Mouse (Mus musculus) embryonic stem cell, embryonic (primary cell): ENCODE measurements around the gene Cd248.

Experiments
- CTCF ChIA-PET, 4 experiments: fragments of 300-600 bp in 2 of 4; fragments of 350-600 bp in 2 of 4; sonication (Branson Sonifier 250); formaldehyde crosslinking; loops; one replicate each; lab custom pipeline; 2022; ENCODE audit warnings: inconsistent platforms in 2 of 4; lab: Charles Lee
- POLR2A ChIA-PET, 4 experiments: fragments of 300-600 bp in 2 of 4; fragments of 350-600 bp in 2 of 4; sonication (Branson Sonifier 250); formaldehyde crosslinking; loops; one replicate each; lab custom pipeline; 2022; ENCODE audit warnings: antibody characterized with exemption in 4 of 4, inconsistent platforms in 1 of 4; lab: Charles Lee

Cd248 gene

DNA sequence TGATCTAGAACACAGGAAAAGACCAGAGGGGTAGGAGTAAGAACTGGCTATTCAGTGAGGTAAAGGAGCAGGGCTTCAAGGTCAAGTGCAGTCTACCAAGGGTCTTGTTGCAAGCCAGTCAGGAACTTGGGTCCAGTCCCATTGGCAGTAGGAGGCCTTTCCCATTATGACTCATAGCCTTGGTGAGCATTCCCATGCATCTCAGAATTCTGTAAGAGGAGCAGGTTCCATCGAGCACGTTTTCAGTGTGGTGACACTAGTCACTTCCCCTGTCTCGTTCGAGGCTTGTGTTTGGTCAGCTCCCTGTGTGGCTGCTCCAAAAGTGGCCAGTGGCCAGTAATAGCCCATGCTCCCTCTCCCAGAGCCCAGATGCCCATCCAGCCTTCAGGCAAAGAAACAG is 22.3 kb upstream of the Cd248 start:
- ChIA-PET POLR2A (interaction anchor here (0.6 to 2.2 kb wide), 12 partner anchors 8 to 306 kb away, joined by 3 to 8 read pairs (median 3); partner anchors contain the start of genes Slc29a2 (in 3 of the 4) and Cd248 (in 1 of the 4)), CTCF (interaction anchor here in 1 of 4 experiments (0.7 to 1.2 kb wide), 3 partner anchors 9 to 43 kb away, joined by 3 read pairs; partner anchors contain the start of gene Yif1a)

DNA sequence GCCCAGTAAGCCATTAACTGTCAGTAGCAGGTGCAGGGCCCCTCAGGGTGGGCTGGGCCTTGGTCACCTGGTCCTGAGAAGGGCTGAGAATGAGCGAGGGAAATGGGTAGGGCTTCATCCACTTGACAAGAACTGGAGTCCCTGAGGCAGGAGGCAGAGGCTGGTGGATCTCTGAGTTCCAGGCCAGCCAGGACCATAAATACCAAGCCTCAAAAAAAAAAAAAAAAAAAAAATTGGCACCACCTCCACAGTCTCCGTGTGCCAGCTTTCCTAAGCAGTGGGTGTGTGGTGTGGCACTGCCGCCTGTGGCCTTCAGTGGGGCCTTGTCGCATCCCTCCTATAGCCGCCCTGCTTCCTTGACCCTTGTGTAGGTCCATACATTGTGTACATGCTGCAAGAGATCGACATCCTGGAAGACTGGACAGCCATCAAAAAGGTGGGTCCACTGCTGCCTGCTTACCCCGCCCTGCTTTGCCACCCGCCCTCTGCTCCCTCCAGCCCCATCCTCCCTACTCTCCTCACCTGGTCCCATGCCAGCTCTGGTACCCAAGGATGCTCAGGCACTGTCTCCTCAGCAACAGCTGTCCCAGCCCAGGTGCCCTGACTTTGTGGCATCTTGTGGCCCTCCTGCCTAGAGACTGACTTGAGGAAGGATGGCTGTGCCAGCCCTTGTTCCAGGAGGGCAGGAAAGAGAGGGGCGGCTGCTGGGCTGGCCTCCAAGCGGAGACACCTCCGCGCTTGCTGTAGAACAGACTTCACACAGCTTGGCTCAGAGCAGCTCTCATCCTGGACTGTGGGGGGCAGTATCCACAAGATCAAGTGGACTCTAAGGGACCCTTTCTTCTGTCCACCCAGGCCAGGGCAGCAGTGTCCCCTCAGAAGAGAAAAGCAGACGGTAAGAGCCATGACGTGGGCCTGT is 19.5 kb upstream of the Cd248 start:
- CTCF ChIA-PET, result interaction anchor here in 3 of 4 experiments (0.5 to 11.3 kb wide), 9 partner anchors 8 to 103 kb away, joined by 3 to 201 read pairs (median 6); partner anchors contain the start of genes AC124502.3 (in 1 of the 3), B4gat1 (in 1 of the 3), Brms1 (in 1 of the 3) and Cd248 (in 1 of the 3)
- POLR2A ChIA-PET, result interaction anchor here in 3 of 4 experiments (0.5 to 9.3 kb wide), 10 partner anchors 7 to 260 kb away, joined by 3 to 96 read pairs (median 4); partner anchors contain the start of genes AC124502.3 (in 3 of the 3), B4gat1 (in 3 of the 3), Slc29a2 (in 2 of the 3) and Brms1 (in 1 of the 3)

GRCm38 (mm10) chr19:5049325-5049724 is 18.6 kb upstream of the Cd248 start:
- ChIA-PET CTCF (interaction anchor here in 3 of 4 experiments (0.6 to 11.3 kb wide), 18 partner anchors 8 to 102 kb away, joined by 3 to 201 read pairs (median 7); partner anchors contain the start of genes Brms1 (in 2 of the 3), AC124502.3 (in 1 of the 3), B4gat1 (in 1 of the 3) and Cd248 (in 1 of the 3)), POLR2A (interaction anchor here in 3 of 4 experiments (0.6 to 9.3 kb wide), 14 partner anchors 8 to 59 kb away, joined by 3 to 96 read pairs (median 5); partner anchors contain the start of genes AC124502.3 (in 3 of the 3), B4gat1 (in 3 of the 3), Brms1 (in 1 of the 3) and Slc29a2 (in 1 of the 3))

- ChIA-PET CTCF (interaction anchor here (0.5 to 11.3 kb wide), 64 partner anchors 9 to 1008 kb away, joined by 3 to 201 read pairs (median 4); partner anchors contain the start of genes AC124502.3 (in 4 of the 4), B4gat1 (in 3 of the 4), Brms1 (in 2 of the 4) and Cd248 (in 2 of the 4)), POLR2A (interaction anchor here in 3 of 4 experiments (0.6 to 13.6 kb wide), 41 partner anchors 9 to 767 kb away, joined by 3 to 197 read pairs (median 5); partner anchors contain the start of genes AC124502.3 (in 3 of the 3), B4gat1 (in 3 of the 3), Yif1a (in 3 of the 3) and Brms1 (in 2 of the 3))
Observed at GRCm38 (mm10) chr19:5050047-5050905, 17.6 kb upstream of the Cd248 start, which contains the start of gene Rin1. Rin1 (plus strand) TSS chr19:5050481.

- CTCF ChIA-PET, result interaction anchor here (0.5 to 11.3 kb wide), 34 partner anchors 8 to 913 kb away, joined by 3 to 201 read pairs (median 6); partner anchors contain the start of genes AC124502.3 (in 4 of the 4), B4gat1 (in 3 of the 4), Cd248 (in 3 of the 4) and Klc2 (in 2 of the 4)
- POLR2A ChIA-PET, result interaction anchor here in 3 of 4 experiments (0.7 to 13.6 kb wide), 37 partner anchors 8 to 257 kb away, joined by 3 to 197 read pairs (median 5); partner anchors contain the start of genes AC124502.3 (in 3 of the 3), B4gat1 (in 3 of the 3), Brms1 (in 2 of the 3) and Cd248 (in 2 of the 3)
Observed at GRCm38 (mm10) chr19:5051031-5051430, 16.8 kb upstream of the Cd248 start.

GRCm38 (mm10) chr19:5051515-5051914 is 16.4 kb upstream of the Cd248 start:
- CTCF ChIA-PET, result interaction anchor here (0.5 to 11.3 kb wide), 34 partner anchors 9 to 1428 kb away, joined by 3 to 201 read pairs (median 4); partner anchors contain the start of genes AC124502.3 (in 3 of the 4), B4gat1 (in 3 of the 4), Cd248 (in 3 of the 4) and Klc2 (in 2 of the 4)
- POLR2A ChIA-PET, result interaction anchor here in 3 of 4 experiments (0.6 to 13.6 kb wide), 36 partner anchors 8 to 258 kb away, joined by 3 to 197 read pairs (median 4); partner anchors contain the start of genes AC124502.3 (in 3 of the 3), B4gat1 (in 3 of the 3), Cd248 (in 3 of the 3) and Brms1 (in 2 of the 3)

- ChIA-PET CTCF (interaction anchor here (0.5 to 11.3 kb wide), 27 partner anchors 9 to 1429 kb away, joined by 3 to 201 read pairs (median 8); partner anchors contain the start of genes AC124502.3 (in 2 of the 4), B4gat1 (in 2 of the 4), Cd248 (in 2 of the 4) and Brms1 (in 1 of the 4)), POLR2A (interaction anchor here (0.6 to 13.6 kb wide), 30 partner anchors 8 to 243 kb away, joined by 3 to 197 read pairs (median 4); partner anchors contain the start of genes Cd248 (in 4 of the 4), AC124502.3 (in 2 of the 4), B4gat1 (in 2 of the 4) and Slc29a2 (in 2 of the 4))
Observed at GRCm38 (mm10) chr19:5052166-5052822, 15.6 kb upstream of the Cd248 start.

DNA sequence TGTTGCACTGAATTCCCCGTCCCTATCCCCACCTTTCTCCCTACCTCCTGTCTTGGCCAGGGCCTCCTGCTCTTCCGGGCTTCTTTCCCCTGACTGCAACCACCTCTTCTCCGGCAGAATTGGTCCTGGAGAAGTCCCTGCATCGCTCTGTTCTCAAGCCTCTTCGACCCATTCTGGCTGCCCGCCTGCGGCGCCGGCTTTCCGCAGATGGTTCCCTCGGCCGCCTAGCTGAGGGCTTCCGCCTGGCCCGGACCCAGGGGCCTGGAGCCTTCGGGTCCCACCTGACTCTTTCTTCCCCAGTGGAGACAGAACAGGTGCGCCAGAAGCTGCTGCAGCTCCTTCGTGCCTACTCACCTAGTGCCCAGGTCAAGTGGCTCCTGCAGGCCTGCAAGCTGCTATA is 15.0 kb upstream of the Cd248 start:
- POLR2A ChIA-PET, result interaction anchor here (0.6 to 13.6 kb wide), 25 partner anchors 7 to 156 kb away, joined by 3 to 197 read pairs (median 6); partner anchors contain the start of genes Cd248 (in 3 of the 4), Slc29a2 (in 3 of the 4), AC124502.3 (in 2 of the 4) and B4gat1 (in 2 of the 4)
- CTCF ChIA-PET, result interaction anchor here (0.5 to 11.3 kb wide), 31 partner anchors 9 to 435 kb away, joined by 3 to 201 read pairs (median 9); partner anchors contain the start of genes Cd248 (in 3 of the 4), AC124502.3 (in 2 of the 4), B4gat1 (in 2 of the 4) and Brms1 (in 1 of the 4)

- POLR2A ChIA-PET, result interaction anchor here (0.6 to 13.6 kb wide), 45 partner anchors 8 to 544 kb away, joined by 3 to 197 read pairs (median 4); partner anchors contain the start of genes Cd248 (in 3 of the 4), Slc29a2 (in 3 of the 4), Yif1a (in 3 of the 4) and AC124502.3 (in 2 of the 4)
- CTCF ChIA-PET, result interaction anchor here (0.5 to 11.3 kb wide), 77 partner anchors 8 to 1031 kb away, joined by 3 to 201 read pairs (median 5); partner anchors contain the start of genes Cd248 (in 4 of the 4), Slc29a2 (in 3 of the 4), Yif1a (in 3 of the 4) and AC124502.3 (in 2 of the 4)
Observed at GRCm38 (mm10) chr19:5053909-5054308, 14.0 kb upstream of the Cd248 start.

GRCm38 (mm10) chr19:5056251-5056650 is 11.6 kb upstream of the Cd248 start:
- ChIA-PET POLR2A (interaction anchor here in 3 of 4 experiments (0.5 to 13.6 kb wide), 10 partner anchors 11 to 93 kb away, joined by 3 to 197 read pairs (median 4); partner anchors contain the start of genes AC124502.3 (in 1 of the 3), B4gat1 (in 1 of the 3), Brms1 (in 1 of the 3) and Cd248 (in 1 of the 3)), CTCF (interaction anchor here (0.5 to 11.3 kb wide), 33 partner anchors 11 to 400 kb away, joined by 3 to 201 read pairs (median 4); partner anchors contain the start of genes Cd248 (in 2 of the 4), Brms1 (in 1 of the 4), Slc29a2 (in 1 of the 4) and Yif1a (in 1 of the 4))

GRCm38 (mm10) chr19:5057876-5058775 is 9.8 kb upstream of the Cd248 start:
- ChIA-PET CTCF (interaction anchor here in 3 of 4 experiments (0.6 to 11.3 kb wide), 16 partner anchors 8 to 443 kb away, joined by 3 to 201 read pairs (median 6); partner anchors contain the start of genes Cd248 (in 2 of the 3), AC124502.3 (in 1 of the 3), B4gat1 (in 1 of the 3) and Lrfn4 (in 1 of the 3)), POLR2A (interaction anchor here (0.6 to 13.6 kb wide), 39 partner anchors 7 to 433 kb away, joined by 3 to 197 read pairs (median 4); partner anchors contain the start of genes AC124502.3 (in 3 of the 4), B4gat1 (in 3 of the 4), Rin1 (in 3 of the 4) and Slc29a2 (in 3 of the 4))

GRCm38 (mm10) chr19:5058801-5059771 is 8.8 kb upstream of the Cd248 start:
- ChIA-PET CTCF (interaction anchor here in 3 of 4 experiments (0.5 to 11.3 kb wide), 22 partner anchors 8 to 682 kb away, joined by 3 to 201 read pairs (median 6); partner anchors contain the start of genes Cd248 (in 2 of the 3), AC124502.3 (in 1 of the 3), B4gat1 (in 1 of the 3) and Lrfn4 (in 1 of the 3)), POLR2A (interaction anchor here (0.6 to 13.6 kb wide), 42 partner anchors 8 to 537 kb away, joined by 3 to 197 read pairs (median 4); partner anchors contain the start of genes AC124502.3 (in 3 of the 4), B4gat1 (in 3 of the 4), Cd248 (in 3 of the 4) and Rin1 (in 3 of the 4))
